Mouse (Mus musculus): ENCODE measurements around the gene Txndc5. TPM values are rescaled to one million over a fixed set of nuclear protein-coding genes. Genes with fewer than 3 reads are reported as not detected.

Txndc5 gene
- polyA plus RNA-seq, 1 experiment from 2014 or later: 290 TPM

GRCm38 (mm10) chr13:38547717-38548116 lies 19.1 kb upstream of the Txndc5 start:
- ATAC-seq (ENCODE audit: insufficient read depth) (no peak), DNase-seq (no peak)
- Histone ChIP-seq H3K9me3 (ENCODE audit: low read depth, low read length) (no peaks in the 10 kb centered on the region), H3K9ac (no peak overlapping the region), H3K4me2 (no peak overlapping the region), H3K27me3 (ENCODE audit: insufficient read depth, low read length) (no peaks in the 10 kb centered on the region), H3K27ac (ENCODE audit: low read depth) (no peak overlapping the region), H3K4me3 (ENCODE audit: low read depth, low read length) (no peak overlapping the region), H3K4me1 (ENCODE audit: insufficient read depth) (no peaks in the 10 kb centered on the region), H3K36me3 (ENCODE audit: insufficient read depth) (no peaks in the 10 kb centered on the region)
- TF ChIP-seq CTCF (IDR thresholded peaks at IDR 0.05; ENCODE audit: low read depth): no peak
- WGBS: 77% methylated on average over 5 of the region's 5 CpGs

- no peaks in the 10 kb centered on the region for H3K36me3 ChIP-seq (ENCODE audit: insufficient read depth)
- DNase-seq: no peak
Measured at GRCm38 (mm10) chr13:38546754-38547153, 18.1 kb upstream of the Txndc5 start.

GRCm38 (mm10) chr13:38545460-38545859 lies 16.8 kb upstream of the Txndc5 start:
- Histone ChIP-seq H3K4me2 (no peak overlapping the region), H3K27me3 (ENCODE audit: insufficient read depth, low read length) (no peaks in the 10 kb centered on the region), H3K9me3 (ENCODE audit: low read depth, low read length) (no peaks in the 10 kb centered on the region), H3K9ac (no peak overlapping the region), H3K4me1 (ENCODE audit: insufficient read depth) (no peaks in the 10 kb centered on the region), H3K27ac (ENCODE audit: low read depth) (no peak overlapping the region), H3K4me3 (ENCODE audit: low read depth, low read length) (no peak overlapping the region), H3K36me3 (ENCODE audit: insufficient read depth) (no peaks in the 10 kb centered on the region)
- WGBS: 51% methylated on average over 3 of the region's 3 CpGs
- ATAC-seq (ENCODE audit: insufficient read depth) (no peak), DNase-seq (no peak)
- TF ChIP-seq CTCF (IDR thresholded peaks at IDR 0.05; ENCODE audit: low read depth): no peak

More at GRCm38 (mm10) chr13:38546754-38547153, 18.1 kb upstream of the Txndc5 start:
- 71% methylated on average over 4 of the region's 4 CpGs for WGBS
- TF ChIP-seq CTCF (IDR thresholded peaks at IDR 0.05; ENCODE audit: low read depth): no peak
- Histone ChIP-seq H3K27me3 (ENCODE audit: insufficient read depth, low read length) (no peaks in the 10 kb centered on the region), H3K27ac (ENCODE audit: low read depth) (no peak overlapping the region), H3K9me3 (ENCODE audit: low read depth, low read length) (no peaks in the 10 kb centered on the region), H3K4me3 (ENCODE audit: low read depth, low read length) (no peak overlapping the region), H3K4me2 (no peak overlapping the region), H3K9ac (no peak overlapping the region), H3K4me1 (ENCODE audit: insufficient read depth) (no peaks in the 10 kb centered on the region)
- no peak for ATAC-seq (ENCODE audit: insufficient read depth)

- H3K9ac ChIP-seq: no peak overlapping the region
- no peaks in the 10 kb centered on the region for H3K9me3 ChIP-seq (ENCODE audit: low read depth, low read length)
- no peak overlapping the region for H3K27ac ChIP-seq (ENCODE audit: low read depth)
- 75% methylated on average over 8 of the region's 8 CpGs for WGBS
- ATAC-seq (ENCODE audit: insufficient read depth) (no peak), DNase-seq (no peak)
- H3K4me2 ChIP-seq: no peak overlapping the region
- no peaks in the 10 kb centered on the region for H3K4me1 ChIP-seq (ENCODE audit: insufficient read depth)
- no peaks in the 10 kb centered on the region for H3K27me3 ChIP-seq (ENCODE audit: insufficient read depth, low read length)
- TF ChIP-seq CTCF (IDR thresholded peaks at IDR 0.05; ENCODE audit: low read depth): no peak
- H3K4me3 ChIP-seq (ENCODE audit: low read depth, low read length): no peak overlapping the region
- H3K36me3 ChIP-seq (ENCODE audit: insufficient read depth): no peaks in the 10 kb centered on the region
Measured at GRCm38 (mm10) chr13:38544769-38545445, 16.3 kb upstream of the Txndc5 start.

- no peak overlapping the region for H3K4me3 ChIP-seq (ENCODE audit: low read depth, low read length)
- TF ChIP-seq CTCF (IDR thresholded peaks at IDR 0.05; ENCODE audit: low read depth): no peak
- no peaks in the 10 kb centered on the region for H3K27me3 ChIP-seq (ENCODE audit: insufficient read depth, low read length)
- no peaks in the 10 kb centered on the region for H3K36me3 ChIP-seq (ENCODE audit: insufficient read depth)
- H3K4me1 ChIP-seq (ENCODE audit: insufficient read depth): no peaks in the 10 kb centered on the region
- no peak for DNase-seq
- no peak for ATAC-seq (ENCODE audit: insufficient read depth)
- no peaks in the 10 kb centered on the region for H3K9me3 ChIP-seq (ENCODE audit: low read depth, low read length)
- H3K27ac ChIP-seq (ENCODE audit: low read depth): no peak overlapping the region
- 84% methylated on average over 8 of the region's 8 CpGs for WGBS
- no peak overlapping the region for H3K4me2 ChIP-seq
- no peak overlapping the region for H3K9ac ChIP-seq
Measured at GRCm38 (mm10) chr13:38543455-38544125, 15.0 kb upstream of the Txndc5 start.

- no peak overlapping the region for H3K27ac ChIP-seq (ENCODE audit: low read depth)
- ATAC-seq (ENCODE audit: insufficient read depth) (no peak), DNase-seq (no peak)
- no peaks in the 10 kb centered on the region for H3K4me1 ChIP-seq (ENCODE audit: insufficient read depth)
- TF ChIP-seq CTCF (IDR thresholded peaks at IDR 0.05; ENCODE audit: low read depth): no peak
- no peaks in the 10 kb centered on the region for H3K9me3 ChIP-seq (ENCODE audit: low read depth, low read length)
- H3K27me3 ChIP-seq (ENCODE audit: insufficient read depth, low read length): no peaks in the 10 kb centered on the region
- H3K4me2 ChIP-seq: no peak overlapping the region
- no peak overlapping the region for H3K4me3 ChIP-seq (ENCODE audit: low read depth, low read length)
- H3K9ac ChIP-seq: no peak overlapping the region
- WGBS: 78% methylated on average over 7 of the region's 7 CpGs
- no peaks in the 10 kb centered on the region for H3K36me3 ChIP-seq (ENCODE audit: insufficient read depth)
Measured at GRCm38 (mm10) chr13:38539192-38539900, 10.7 kb upstream of the Txndc5 start.

- H3K9ac ChIP-seq: no peak overlapping the region
- ATAC-seq (ENCODE audit: insufficient read depth) (peak; percentile 28; the same call in 1 of the 2 replicates), DNase-seq (no peak)
- TF ChIP-seq CTCF (IDR thresholded peaks at IDR 0.05; ENCODE audit: low read depth): no peak
- H3K36me3 ChIP-seq (ENCODE audit: insufficient read depth): no peaks in the 10 kb centered on the region
- H3K9me3 ChIP-seq (ENCODE audit: low read depth, low read length): no peaks in the 10 kb centered on the region
- H3K27ac ChIP-seq (ENCODE audit: low read depth): no peak overlapping the region
- H3K27me3 ChIP-seq (ENCODE audit: insufficient read depth, low read length): no peaks in the 10 kb centered on the region
- no peaks in the 10 kb centered on the region for H3K4me1 ChIP-seq (ENCODE audit: insufficient read depth)
- no peak overlapping the region for H3K4me2 ChIP-seq
- H3K4me3 ChIP-seq (ENCODE audit: low read depth, low read length): no peak overlapping the region
Measured at GRCm38 (mm10) chr13:38537521-38537920, 8.9 kb upstream of the Txndc5 start.
